Mouse (Mus musculus): ENCODE results near the gene Lhb.

DNA sequence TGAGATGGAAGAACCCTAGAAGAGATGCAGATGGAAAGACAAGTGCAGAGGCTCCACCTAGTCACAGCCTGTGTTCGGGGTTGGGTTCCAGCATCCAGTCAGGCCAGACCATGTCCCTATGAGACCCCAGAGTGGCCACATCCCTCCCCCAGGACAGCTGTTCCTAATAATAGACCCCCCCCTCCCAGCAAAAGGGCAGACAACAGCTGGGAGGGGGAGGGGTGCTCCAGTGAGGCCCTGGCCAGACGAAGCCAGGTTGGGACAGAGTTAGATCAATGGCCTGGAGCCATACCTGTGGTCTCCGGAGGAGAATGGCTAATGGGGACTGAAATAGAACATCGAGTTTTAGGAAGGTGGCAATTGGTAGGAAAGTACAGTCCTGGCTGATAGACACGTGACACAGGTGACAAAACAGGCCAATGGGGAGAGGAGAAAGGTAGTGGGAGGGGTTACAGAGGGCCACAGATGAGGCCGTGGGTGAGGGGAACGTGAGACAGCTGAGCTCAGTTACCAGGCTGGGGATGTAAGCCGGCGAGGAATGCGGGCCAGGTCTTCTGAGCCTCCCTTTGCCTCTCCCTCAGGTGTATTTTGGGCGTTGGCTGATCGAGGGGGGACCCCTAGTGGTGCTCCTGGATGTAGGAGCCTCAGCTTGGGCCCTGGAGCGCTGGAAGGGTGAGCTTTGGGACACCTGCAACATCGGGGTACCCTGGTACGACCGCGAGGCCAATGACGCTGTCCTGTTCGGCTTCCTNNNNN is 17.1 kb downstream of the Lhb start, which contains the start of gene Ruvbl2:
- TF ChIP-seq POLR2A (IDR thresholded peaks at IDR 0.05; ENCODE audit: low read depth, low read length) (no peak), CTCF (IDR thresholded peaks at IDR 0.05; ENCODE audit: borderline replicate concordance, insufficient read depth, low read length) (no peak)
